Mouse (Mus musculus) liver, postnatal 0 days (tissue): ENCODE data around the gene Nr1h2.

Source experiments
- CTCF ChIP-seq: sonication (generic); IDR thresholded peaks from 2 replicates; pipeline ENCODE4 v1.5.1; 2016; ENCODE audit warnings: antibody characterized with exemption, low read depth
- EP300 ChIP-seq: IDR thresholded peaks from 2 replicates; pipeline ENCODE4 v1.6.1; 2016; ENCODE audit warnings: antibody characterized with exemption, low read depth, mild to moderate bottlenecking

DNA sequence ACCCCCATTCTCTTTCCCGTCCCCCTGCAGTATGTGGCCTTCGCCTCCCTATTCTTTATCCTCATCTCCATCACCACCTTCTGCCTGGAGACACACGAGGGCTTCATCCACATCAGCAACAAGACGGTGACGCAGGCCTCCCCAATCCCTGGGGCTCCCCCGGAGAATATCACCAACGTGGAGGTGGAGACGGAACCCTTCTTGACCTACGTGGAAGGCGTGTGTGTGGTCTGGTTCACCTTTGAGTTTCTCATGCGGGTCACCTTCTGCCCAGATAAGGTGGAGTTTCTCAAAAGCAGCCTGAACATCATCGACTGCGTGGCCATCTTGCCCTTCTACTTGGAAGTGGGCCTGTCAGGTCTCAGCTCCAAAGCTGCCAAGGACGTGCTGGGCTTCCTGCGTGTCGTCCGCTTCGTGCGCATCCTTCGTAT is 41.4 kb upstream of the Nr1h2 start:
- TF ChIP-seq CTCF (no peak), EP300 (no peak)
